Mouse (Mus musculus): ENCODE data around the gene F2rl2. TPM values are rescaled to one million over a fixed set of nuclear protein-coding genes. Genes with fewer than 3 reads are reported as not detected.

Gene F2rl2
- not detected for total RNA-seq (2021)
- long read RNA-seq, experiment 1, result 0 reads
- long read RNA-seq, experiment 2, result 0 reads

- Histone ChIP-seq H3K27ac (no peak within 1 kb of the TSS), H3K4me3 (no peak within 1 kb of the TSS)
- intact Hi-C loops (cut with DNase I), result no loop called here
- DNase-seq, result no peak
- no peak for TF ChIP-seq CTCF (IDR thresholded peaks at IDR 0.05)
Observed at GRCm38 (mm10) chr13:95696654-95697163, at the start of gene F2rl2. TSS of gene F2rl2 (plus strand) at chr13:95696853.

GRCm38 (mm10) chr13:95647248-95647647, 49.4 kb upstream of the F2rl2 start:
- Histone ChIP-seq H3K4me3 (no peak overlapping the region), H3K27ac (no peak overlapping the region)
- no peak for DNase-seq
- intact Hi-C loops (cut with DNase I), result no loop called here
- no peak for TF ChIP-seq CTCF (IDR thresholded peaks at IDR 0.05)

- Histone ChIP-seq H3K4me3 (no peak overlapping the region), H3K27ac (no peak overlapping the region)
- DNase-seq, result no peak
- intact Hi-C loops (cut with DNase I), result no loop called here
- no peak for TF ChIP-seq CTCF (IDR thresholded peaks at IDR 0.05)
Observed at GRCm38 (mm10) chr13:95649941-95650340, 46.7 kb upstream of the F2rl2 start.

GRCm38 (mm10) chr13:95651870-95652668, 44.6 kb upstream of the F2rl2 start:
- intact Hi-C loops (cut with DNase I), result no loop called here
- Histone ChIP-seq H3K4me3 (no peak overlapping the region), H3K27ac (no peak overlapping the region)
- no peak for TF ChIP-seq CTCF (IDR thresholded peaks at IDR 0.05)
- no peak for DNase-seq

- DNase-seq, result no peak
- Histone ChIP-seq H3K27ac (no peak overlapping the region), H3K4me3 (no peak overlapping the region)
- intact Hi-C loops (cut with DNase I), result no loop called here
- no peak for TF ChIP-seq CTCF (IDR thresholded peaks at IDR 0.05)
Observed at GRCm38 (mm10) chr13:95653696-95654095, 43.0 kb upstream of the F2rl2 start.

GRCm38 (mm10) chr13:95655284-95655683, 41.4 kb upstream of the F2rl2 start:
- TF ChIP-seq CTCF (IDR thresholded peaks at IDR 0.05), result no peak
- Histone ChIP-seq H3K27ac (no peak overlapping the region), H3K4me3 (no peak overlapping the region)
- peak; percentile 29 for DNase-seq
- intact Hi-C loops (cut with DNase I), result no loop called here

- H3K27ac ChIP-seq, result no peak overlapping the region
- no peak for DNase-seq
- TF ChIP-seq CTCF (IDR thresholded peaks at IDR 0.05), result no peak
- no peak overlapping the region for H3K4me3 ChIP-seq
- intact Hi-C loops (cut with DNase I), result no loop called here
Observed at GRCm38 (mm10) chr13:95657171-95657570, 39.5 kb upstream of the F2rl2 start.

GRCm38 (mm10) chr13:95659432-95659831, 37.2 kb upstream of the F2rl2 start:
- DNase-seq, result no peak
- intact Hi-C loops (cut with DNase I), result no loop called here

GRCm38 (mm10) chr13:95663834-95664233, 32.8 kb upstream of the F2rl2 start:
- TF ChIP-seq CTCF (IDR thresholded peaks at IDR 0.05), result no peak
- Histone ChIP-seq H3K27ac (no peak overlapping the region), H3K4me3 (no peak overlapping the region)
- no peak for DNase-seq
- intact Hi-C loops (cut with DNase I), result no loop called here

More at GRCm38 (mm10) chr13:95659432-95659831, 37.2 kb upstream of the F2rl2 start:
- H3K27ac ChIP-seq, result no peak overlapping the region
- no peak for TF ChIP-seq CTCF (IDR thresholded peaks at IDR 0.05)
- peak overlapping the region; percentile 29; the same call in 1 of the 2 replicates for H3K4me3 ChIP-seq

- H3K27ac ChIP-seq, result no peak overlapping the region
- intact Hi-C loops (cut with DNase I), result no loop called here
- TF ChIP-seq CTCF (IDR thresholded peaks at IDR 0.05), result no peak
- DNase-seq, result no peak
- no peak overlapping the region for H3K4me3 ChIP-seq
Observed at GRCm38 (mm10) chr13:95665644-95666356, 30.9 kb upstream of the F2rl2 start.

GRCm38 (mm10) chr13:95667260-95667659, 29.4 kb upstream of the F2rl2 start:
- no peak overlapping the region for H3K27ac ChIP-seq
- no peak for DNase-seq
- intact Hi-C loops (cut with DNase I), result loop anchor here (1.0 kb wide), 1 partner anchor 104 kb away; no protein-coding TSS in a partner anchor
- TF ChIP-seq CTCF (IDR thresholded peaks at IDR 0.05), result peak; percentile 66
- no peak overlapping the region for H3K4me3 ChIP-seq

- Histone ChIP-seq H3K27ac (no peak overlapping the region), H3K4me3 (no peak overlapping the region)
- DNase-seq, result no peak
- intact Hi-C loops (cut with DNase I), result no loop called here
- TF ChIP-seq CTCF (IDR thresholded peaks at IDR 0.05), result no peak
Observed at GRCm38 (mm10) chr13:95670534-95670933, 26.1 kb upstream of the F2rl2 start.

Measured in gastrocnemius, adult 2 months (tissue).